Comparison of ENCODE assay signal across 7 mouse cellular contexts in the genomic region with DNA sequence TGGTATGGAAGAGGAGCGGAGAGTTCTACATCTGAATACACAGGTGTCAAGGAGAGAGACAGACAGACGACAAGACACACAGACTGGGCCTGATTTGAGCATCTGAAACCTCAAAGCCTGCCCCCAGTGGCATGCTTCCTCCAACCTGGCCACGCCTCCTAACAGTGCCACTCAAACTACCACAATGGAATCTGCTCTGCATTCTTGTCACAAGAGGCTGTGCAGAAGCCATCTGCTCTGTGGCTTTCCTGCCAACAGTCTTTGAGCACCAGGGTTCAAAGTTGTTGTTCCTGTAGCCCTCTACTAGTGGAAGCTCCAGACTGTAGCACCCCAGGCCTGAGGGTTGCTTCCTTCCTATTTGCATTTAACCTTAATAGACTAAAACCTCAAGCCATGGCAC.
DNase-seq lines count a peak whose midpoint lies in the region; ATAC-seq lines count a peak whose summit lies in the region.

No protein-coding gene starts in this region.

- WGBS in limb, embryonic 10.5 days, result 74% methylated on average over 3 of the region's 3 CpGs

- H3K9me3 ChIP-seq in limb, embryonic 10.5 days (replicated peaks), result no peaks in the 10 kb centered on the region

- ATAC-seq in common myeloid progenitor, adult 5-6 weeks (replicated peaks; ENCODE audit: low read depth, poor library complexity, severe bottlenecking), result peak; percentile 98
- no peak for ATAC-seq in erythroblast, adult 5-6 weeks (replicated peaks; ENCODE audit: low FRiP score, poor library complexity, severe bottlenecking)

- no peak overlapping the region for H3K27ac ChIP-seq in limb, embryonic 10.5 days

- no peak overlapping the region for H3K4me3 ChIP-seq in limb, embryonic 10.5 days

- no peaks in the 10 kb centered on the region for H3K4me1 ChIP-seq in limb, embryonic 10.5 days

- H3K36me3 ChIP-seq in limb, embryonic 10.5 days, result peaks cover 98% of the 10 kb centered on the region

- DNase-seq in 3134 (ENCODE audit: extremely low read depth, insufficient read length, low spot score) (peak; percentile 35), 3T3-L1 (ENCODE audit: low read depth, low spot score) (peak; percentile 54)
- DNase-seq in lung, postnatal 4 days, result peak; percentile 43 to 59
- DNase-seq in limb, embryonic 10.5 days (ENCODE audit: low spot score), result no peak
- no peak for DNase-seq in urinary bladder, adult 18-20 months (ENCODE audit: low spot score in 2 of 2)

- H3K27me3 ChIP-seq in limb, embryonic 10.5 days (ENCODE audit: low read depth, poor library complexity, severe bottlenecking), result no peaks in the 10 kb centered on the region

Comparison
In these comparisons a context has a peak if more than half of its experiments do, and no peak if none do; other contexts are left out.
1. DNase-seq: peak in 3134 (single experiment), 3T3-L1 (single experiment) and lung, postnatal 4 days (2 of 2); none in limb, embryonic 10.5 days (single experiment) and urinary bladder, adult 18-20 months (0 of 2).